Mouse (Mus musculus) retina, embryonic 14.5 days (tissue): Measurements from ENCODE around the gene Ggnbp2.

Experiments used
- DNase-seq: peaks from one replicate; pipeline ENCODE4 v3.0.0-alpha.2; 2015; ENCODE audit warnings: low spot score

Ggnbp2 gene

GRCm38 (mm10) chr11:84825261-84825807, 45.3 kb downstream of the Ggnbp2 start:
- DNase-seq, result no peak

- DNase-seq, result no peak
Measured at GRCm38 (mm10) chr11:84823484-84823897, 47.1 kb downstream of the Ggnbp2 start.

GRCm38 (mm10) chr11:84822487-84822886, 48.1 kb downstream of the Ggnbp2 start:
- DNase-seq, result no peak

- DNase-seq, result no peak
Measured at GRCm38 (mm10) chr11:84821131-84821770, 49.4 kb downstream of the Ggnbp2 start.

- DNase-seq, result peak; percentile 96
Measured at GRCm38 (mm10) chr11:84818961-84819692, 51.5 kb downstream of the Ggnbp2 start, which contains the start of gene Mrm1. TSS of gene Mrm1 (minus strand) at chr11:84819515.

GRCm38 (mm10) chr11:84818085-84818960, 52.3 kb downstream of the Ggnbp2 start:
- peak; percentile 91 for DNase-seq

GRCm38 (mm10) chr11:84817362-84817761, 53.3 kb downstream of the Ggnbp2 start:
- no peak for DNase-seq

- DNase-seq, result peak; percentile 93
Measured at GRCm38 (mm10) chr11:84813724-84814510, 56.7 kb downstream of the Ggnbp2 start.

GRCm38 (mm10) chr11:84804373-84804772, 66.2 kb downstream of the Ggnbp2 start:
- DNase-seq, result no peak

GRCm38 (mm10) chr11:84797627-84798353, 72.8 kb downstream of the Ggnbp2 start:
- peak; percentile 95 for DNase-seq

- no peak for DNase-seq
Measured at GRCm38 (mm10) chr11:84797026-84797425, 73.6 kb downstream of the Ggnbp2 start.

- peak; percentile 91 for DNase-seq
Measured at GRCm38 (mm10) chr11:84794496-84795113, 76.0 kb downstream of the Ggnbp2 start.

- DNase-seq, result no peak
Measured at GRCm38 (mm10) chr11:84793545-84793944, 77.1 kb downstream of the Ggnbp2 start.

- no peak for DNase-seq
Measured at GRCm38 (mm10) chr11:84790383-84790782, 80.2 kb downstream of the Ggnbp2 start.
